ENCODE assay signal across 23 mouse cellular contexts in genomic region chr13:78164941-78165340, GRCm38 (mm10). TPM values are rescaled to one million over a fixed set of nuclear protein-coding genes. Genes with fewer than 3 reads are reported as not detected.
A peak's percentile ranks its signal among the peaks of the same experiment; 100 is the strongest.
DNase-seq lines count a peak whose midpoint lies in the region; ATAC-seq and TF ChIP-seq lines count a peak whose summit lies in the region.
"Had no signal": no experiment of that assay in that cellular context is flagged by ENCODE, and none has a peak within 500 bp of the region (broad histone marks: within the 10 kb centered on the region; RNA-seq: fewer than 3 reads in every experiment).

No protein-coding gene starts in this region.

- no peak overlapping the region for H3K4me3 ChIP-seq in hindbrain, embryonic 11.5 days (ENCODE audit: low read depth, low read length)
- no peak overlapping the region for H3K4me3 ChIP-seq in hindbrain, postnatal 0 days (ENCODE audit: low read length)
- peak overlapping the region; percentile 3; the same call in 1 of the 2 replicates for H3K4me3 ChIP-seq in forebrain, embryonic 14.5 days (ENCODE audit: low read depth, low read length)
- H3K4me3 ChIP-seq in hindbrain, embryonic 15.5 days, result no peak overlapping the region
- H3K4me3 ChIP-seq: heart, adult 2 months had no signal

- peak; percentile 13 for DNase-seq in hindbrain, embryonic 11.5 days (ENCODE audit: low spot score)
- DNase-seq in hindbrain, postnatal 0 days (ENCODE audit: low spot score), result no peak
- DNase-seq in forebrain, embryonic 14.5 days (ENCODE audit: low spot score), result no peak
- DNase-seq in heart, adult 18-20 months, result no peak
- DNase-seq in adrenal gland, postnatal 36 days, result no peak
- no peak for DNase-seq in left cerebral cortex, adult 18-20 months (ENCODE audit: low spot score in 2 of 2)
- DNase-seq: adrenal gland, postnatal 10 days; cerebellum, adult 11 months; cerebellum, postnatal 14 days; gastrocnemius, postnatal 14 days; heart, adult 2 months; kidney, adult 2 months; kidney, postnatal 10 days; left cerebral cortex, postnatal 4 days; liver, postnatal 0 days; lung, postnatal 10 days; spleen, adult 18-20 months; thymus, postnatal 36 days had no signal

- H3K4me1 ChIP-seq in hindbrain, embryonic 11.5 days (replicated peaks; ENCODE audit: control insufficient read depth, insufficient read depth, low read length), result no peaks in the 10 kb centered on the region
- H3K4me1 ChIP-seq in hindbrain, postnatal 0 days (ENCODE audit: insufficient read depth, low read length), result no peaks in the 10 kb centered on the region
- H3K4me1 ChIP-seq in forebrain, embryonic 14.5 days (ENCODE audit: control insufficient read depth, insufficient read depth, low read length), result 0 out of 2 replicates have a peak, but pooled peaks cover 3% of the 10 kb centered on the region
- peaks cover 12% of the 10 kb centered on the region; the same call in 1 of the 2 replicates for H3K4me1 ChIP-seq in hindbrain, embryonic 15.5 days (replicated peaks)

- H3K4me2 ChIP-seq in hindbrain, embryonic 11.5 days (replicated peaks; ENCODE audit: low read depth, low read length), result peak overlapping the region; percentile 76
- no peak overlapping the region for H3K4me2 ChIP-seq in hindbrain, postnatal 0 days (ENCODE audit: low read depth, low read length)
- peak overlapping the region; percentile 80 for H3K4me2 ChIP-seq in forebrain, embryonic 14.5 days (ENCODE audit: low read length)
- H3K4me2 ChIP-seq in hindbrain, embryonic 15.5 days, result peak overlapping the region; percentile 91

- peaks cover 2% of the 10 kb centered on the region; the same call in 1 of the 2 replicates for H3K27me3 ChIP-seq in hindbrain, embryonic 11.5 days (ENCODE audit: control insufficient read depth, insufficient read depth, low read length)
- no peaks in the 10 kb centered on the region for H3K27me3 ChIP-seq in hindbrain, postnatal 0 days (ENCODE audit: insufficient read depth, low read length)
- peaks cover 45% of the 10 kb centered on the region for H3K27me3 ChIP-seq in forebrain, embryonic 14.5 days (replicated peaks; ENCODE audit: control insufficient read depth, insufficient read depth, low read length)
- peaks cover 15% of the 10 kb centered on the region for H3K27me3 ChIP-seq in hindbrain, embryonic 15.5 days

- H3K27ac ChIP-seq in hindbrain, embryonic 11.5 days (ENCODE audit: low read depth, low read length), result no peak overlapping the region
- no peak overlapping the region for H3K27ac ChIP-seq in hindbrain, postnatal 0 days
- H3K27ac ChIP-seq in forebrain, embryonic 14.5 days (ENCODE audit: low read depth, low read length), result peak overlapping the region; percentile 97
- no peak overlapping the region for H3K27ac ChIP-seq in hindbrain, embryonic 15.5 days (replicated peaks)
- H3K27ac ChIP-seq: heart, adult 2 months; left cerebral cortex, adult 2 months had no signal

- no peaks in the 10 kb centered on the region for H3K9me3 ChIP-seq in hindbrain, embryonic 11.5 days (ENCODE audit: control insufficient read depth, low read length)
- no peaks in the 10 kb centered on the region for H3K9me3 ChIP-seq in hindbrain, postnatal 0 days (ENCODE audit: low read length)
- H3K9me3 ChIP-seq in forebrain, embryonic 14.5 days (replicated peaks; ENCODE audit: control insufficient read depth, low read length), result no peaks in the 10 kb centered on the region
- H3K9me3 ChIP-seq in hindbrain, embryonic 15.5 days, result no peaks in the 10 kb centered on the region
- H3K9me3 ChIP-seq: G1E had no signal

- H3K9ac ChIP-seq in hindbrain, embryonic 11.5 days (ENCODE audit: low read depth, low read length), result peak overlapping the region; percentile 24; the same call in 1 of the 2 replicates
- H3K9ac ChIP-seq in hindbrain, postnatal 0 days (replicated peaks; ENCODE audit: low read length), result no peak overlapping the region
- peak overlapping the region; percentile 90 for H3K9ac ChIP-seq in forebrain, embryonic 14.5 days (ENCODE audit: low read length)
- H3K9ac ChIP-seq in hindbrain, embryonic 15.5 days, result no peak overlapping the region
- H3K9ac ChIP-seq: liver, postnatal 0 days had no signal

- no peak for ATAC-seq in hindbrain, embryonic 11.5 days (ENCODE audit: low FRiP score)
- no peak for ATAC-seq in hindbrain, postnatal 0 days
- no peak for ATAC-seq in forebrain, embryonic 14.5 days
- no peak for ATAC-seq in hindbrain, embryonic 15.5 days (ENCODE audit: low FRiP score, low read depth)
- ATAC-seq: activated CD4-positive, CD25-positive, alpha-beta regulatory T cell, adult 4 months; liver, postnatal 0 days had no signal

- TF ChIP-seq CTCF in hindbrain, postnatal 0 days (IDR thresholded peaks at IDR 0.05; ENCODE audit: low read depth), result no peak

- no peaks in the 10 kb centered on the region for H3K36me3 ChIP-seq in hindbrain, embryonic 11.5 days (ENCODE audit: control insufficient read depth, insufficient read depth, low read length)
- no peaks in the 10 kb centered on the region for H3K36me3 ChIP-seq in hindbrain, postnatal 0 days (ENCODE audit: insufficient read depth, low read length)
- no peaks in the 10 kb centered on the region for H3K36me3 ChIP-seq in forebrain, embryonic 14.5 days (ENCODE audit: control insufficient read depth, insufficient read depth, low read length)
- no peaks in the 10 kb centered on the region for H3K36me3 ChIP-seq in hindbrain, embryonic 15.5 days
- H3K36me3 ChIP-seq: G1E had no signal

RNA-seq across cellular contexts. Expression of gene Nr2f1, which starts 34.6 kb away (rescaled TPM):
- 82.8 and 97.2 TPM in 2 replicates for polyA plus RNA-seq in hindbrain, embryonic 11.5 days (2014; fragmentation: Nextera tagmentation; extraction: Ambion mirVana)
- total RNA-seq in hindbrain, postnatal 0 days (2014; rRNA removed), result 220 and 254 TPM in 2 replicates
- polyA plus RNA-seq in hindbrain, postnatal 0 days (2015; fragmentation: Nextera tagmentation; extraction: Ambion mirVana), result 49.8 and 51.2 TPM in 2 replicates
- 75.7 and 82.0 TPM in 2 replicates for polyA plus RNA-seq in forebrain, embryonic 14.5 days (2014; fragmentation: Nextera tagmentation; extraction: Ambion mirVana)
- polyA plus RNA-seq in hindbrain, embryonic 15.5 days (2015; fragmentation: Nextera tagmentation; extraction: Ambion mirVana), result 51.8 and 57.4 TPM in 2 replicates
- 1 to 10 TPM; 2.1 to 2.6 TPM for total RNA-seq in heart, adult 18-20 months (2021)
- total RNA-seq in adrenal gland, postnatal 36 days (2021), result 10 to 100 TPM; 17.8 to 33.0 TPM
- 100 to 1,000 TPM; 113 to 124 TPM for total RNA-seq in left cerebral cortex, adult 18-20 months (2021)
- total RNA-seq: megakaryocyte, adult 5-6 weeks had no signal
- polyA plus RNA-seq: activated CD4-positive, CD25-positive, alpha-beta regulatory T cell, adult 4 months had no signal

Comparison
In these comparisons a context has a peak if more than half of its experiments do, and no peak if none do; other contexts are left out.
1. H3K9ac ChIP-seq: peak in hindbrain, embryonic 11.5 days (single experiment) and forebrain, embryonic 14.5 days (single experiment); none in hindbrain, postnatal 0 days (single experiment) and hindbrain, embryonic 15.5 days (single experiment).
2. RNA of gene Nr2f1, which starts 34.6 kb away (total RNA-seq): 220 to 254 TPM in hindbrain, postnatal 0 days, 113 to 124 TPM in left cerebral cortex, adult 18-20 months and 17.8 to 33.0 TPM in adrenal gland, postnatal 36 days; 2.1 to 2.6 TPM in heart, adult 18-20 months; every median in the first group is over 4 times any median in the second.